Mouse (Mus musculus): Measurements from ENCODE around the gene Rfx4. TPM values are rescaled to one million over a fixed set of nuclear protein-coding genes. Genes with fewer than 3 reads are reported as not detected.

The Rfx4 gene
- polyA plus RNA-seq, 1 experiment from 2014 or later: 62.9 TPM

DNA sequence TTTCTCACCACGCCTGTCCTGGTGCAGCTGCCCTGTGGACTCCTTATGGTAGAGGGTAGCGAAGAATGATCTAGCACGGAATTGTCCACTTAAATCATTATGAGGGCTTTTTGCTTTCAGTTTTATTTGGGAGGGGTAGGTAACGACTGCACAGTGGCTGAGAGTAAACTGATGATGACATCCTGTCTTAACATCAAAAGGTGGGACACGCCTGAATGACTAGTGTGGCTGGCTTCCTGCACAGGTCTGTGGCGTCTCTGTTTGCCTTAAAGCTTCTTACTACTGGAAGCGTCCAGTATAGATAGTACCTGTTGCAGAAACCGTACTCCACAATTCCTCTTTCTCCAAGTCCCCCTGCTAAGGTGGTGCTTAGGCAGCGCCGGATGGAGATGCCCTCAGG lies 12.9 kb downstream of the Rfx4 start:
- ATAC-seq (ENCODE audit: insufficient read depth, low FRiP score, low TSS enrichment): no peak
- H3K27me3 ChIP-seq (ENCODE audit: control insufficient read depth, insufficient read depth, low read length): no peaks in the 10 kb centered on the region
- no peak overlapping the region for H3K9ac ChIP-seq (ENCODE audit: low read length)
- H3K4me3 ChIP-seq (ENCODE audit: low read depth, low read length): no peak overlapping the region
- H3K36me3 ChIP-seq (ENCODE audit: control insufficient read depth, insufficient read depth, low read length): no peaks in the 10 kb centered on the region
- H3K4me2 ChIP-seq (ENCODE audit: low read depth): no peak overlapping the region
- H3K4me1 ChIP-seq (ENCODE audit: control insufficient read depth, insufficient read depth, low read length): peaks cover 4% of the 10 kb centered on the region; the same call in 1 of the 2 replicates
- H3K27ac ChIP-seq (ENCODE audit: low read depth, low read length): no peak overlapping the region
- 84% methylated on average over 10 of the region's 10 CpGs for WGBS
- DNase-seq (ENCODE audit: low spot score): no peak
- H3K9me3 ChIP-seq (ENCODE audit: control insufficient read depth, low read length): no peaks in the 10 kb centered on the region

DNA sequence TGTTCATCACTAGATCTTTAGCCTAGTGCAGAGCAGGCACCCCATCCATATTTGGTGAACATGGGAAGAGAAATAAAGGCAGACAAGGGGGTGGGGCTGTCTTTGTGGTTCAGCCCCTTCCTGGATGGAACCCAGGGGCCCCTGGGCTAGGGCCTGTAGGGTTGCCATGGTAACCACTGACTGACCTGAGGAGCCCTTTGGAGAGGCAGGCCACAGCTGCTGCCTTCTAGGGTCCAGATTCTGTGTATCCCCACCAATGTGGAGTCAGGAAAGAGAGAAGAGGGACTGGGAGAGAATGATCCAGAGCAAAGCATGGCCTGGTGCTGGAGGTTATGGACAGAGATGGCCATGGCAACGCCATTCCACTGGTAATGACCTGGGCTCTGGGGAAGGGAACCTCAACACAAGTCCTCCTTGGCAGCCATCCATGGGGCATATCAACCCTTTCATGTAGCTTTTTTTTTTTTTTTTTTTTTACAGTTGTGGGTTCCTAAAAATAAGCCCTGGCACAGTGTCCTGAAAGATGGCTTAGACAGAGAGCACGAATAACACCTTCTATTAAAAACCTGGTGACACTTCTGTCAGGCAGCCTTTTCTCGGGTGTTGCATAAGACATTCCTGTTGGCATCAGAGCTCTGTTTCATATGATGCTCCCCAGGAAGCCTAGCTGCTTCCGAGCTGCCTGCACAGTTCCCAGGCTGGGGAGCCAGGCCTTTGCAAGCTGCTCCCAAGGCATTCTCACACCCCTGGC lies 16.7 kb downstream of the Rfx4 start:
- H3K4me3 ChIP-seq (ENCODE audit: low read depth, low read length): no peak overlapping the region
- no peaks in the 10 kb centered on the region for H3K9me3 ChIP-seq (ENCODE audit: control insufficient read depth, low read length)
- no peak overlapping the region for H3K27ac ChIP-seq (ENCODE audit: low read depth, low read length)
- H3K4me1 ChIP-seq (ENCODE audit: control insufficient read depth, insufficient read depth, low read length): peaks cover 4% of the 10 kb centered on the region; the same call in 1 of the 2 replicates
- no peaks in the 10 kb centered on the region for H3K27me3 ChIP-seq (ENCODE audit: control insufficient read depth, insufficient read depth, low read length)
- no peak overlapping the region for H3K4me2 ChIP-seq (ENCODE audit: low read depth)
- no peaks in the 10 kb centered on the region for H3K36me3 ChIP-seq (ENCODE audit: control insufficient read depth, insufficient read depth, low read length)
- no peak for DNase-seq (ENCODE audit: low spot score)
- WGBS: 82% methylated on average over 4 of the region's 4 CpGs
- ATAC-seq (ENCODE audit: insufficient read depth, low FRiP score, low TSS enrichment): peak; percentile 43; the same call in 1 of the 2 replicates
- no peak overlapping the region for H3K9ac ChIP-seq (ENCODE audit: low read length)

DNA sequence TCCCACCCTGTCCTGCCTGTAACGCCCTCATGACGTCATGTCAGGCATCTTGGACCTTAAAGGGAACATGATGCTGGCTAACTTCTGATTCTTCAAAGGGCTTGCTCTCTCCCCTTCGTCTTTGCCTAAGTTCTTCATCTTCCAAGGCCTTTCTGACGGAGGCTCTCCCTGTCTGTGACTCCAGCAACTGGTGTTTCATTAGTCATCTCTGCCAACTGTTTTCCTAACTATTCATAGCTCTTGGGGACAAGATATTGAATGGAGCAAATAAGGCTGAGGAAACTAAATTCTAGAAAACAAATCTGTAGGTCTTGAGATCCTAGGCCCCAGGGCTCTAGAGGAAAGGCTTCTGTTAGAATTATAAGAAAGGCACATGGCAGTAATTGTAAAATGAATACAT lies 18.0 kb downstream of the Rfx4 start:
- Histone ChIP-seq H3K27ac (ENCODE audit: low read depth, low read length) (no peak overlapping the region), H3K9me3 (ENCODE audit: control insufficient read depth, low read length) (no peaks in the 10 kb centered on the region), H3K4me3 (ENCODE audit: low read depth, low read length) (no peak overlapping the region), H3K4me2 (ENCODE audit: low read depth) (no peak overlapping the region), H3K27me3 (ENCODE audit: control insufficient read depth, insufficient read depth, low read length) (no peaks in the 10 kb centered on the region), H3K36me3 (ENCODE audit: control insufficient read depth, insufficient read depth, low read length) (no peaks in the 10 kb centered on the region), H3K9ac (ENCODE audit: low read length) (no peak overlapping the region), H3K4me1 (ENCODE audit: control insufficient read depth, insufficient read depth, low read length) (peaks cover 4% of the 10 kb centered on the region; the same call in 1 of the 2 replicates)
- no peak for ATAC-seq (ENCODE audit: insufficient read depth, low FRiP score, low TSS enrichment)
- 93% methylated on average over 4 of the region's 4 CpGs for WGBS
- DNase-seq (ENCODE audit: low spot score): no peak

DNA sequence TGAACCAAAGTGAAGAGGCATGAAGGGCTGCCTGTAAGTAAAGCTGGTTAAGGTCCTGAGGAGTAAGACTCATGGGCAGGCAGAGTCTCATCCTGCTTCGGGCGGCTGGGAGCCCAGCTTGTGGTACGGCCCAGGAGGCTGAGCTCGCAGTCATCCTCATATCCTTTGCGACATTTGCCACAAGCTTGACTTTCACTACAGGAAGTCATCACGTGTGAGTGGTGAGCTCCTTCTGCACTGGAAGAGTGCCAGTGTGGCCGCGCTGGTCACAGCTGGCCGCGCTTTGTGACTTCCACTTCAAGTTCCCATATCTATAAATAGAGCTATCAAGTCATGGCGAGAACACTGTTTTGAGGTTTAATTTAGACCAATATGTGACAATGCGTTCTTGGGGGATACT lies 18.7 kb downstream of the Rfx4 start:
- Histone ChIP-seq H3K4me1 (ENCODE audit: control insufficient read depth, insufficient read depth, low read length) (peaks cover 4% of the 10 kb centered on the region; the same call in 1 of the 2 replicates), H3K9me3 (ENCODE audit: control insufficient read depth, low read length) (no peaks in the 10 kb centered on the region), H3K27ac (ENCODE audit: low read depth, low read length) (no peak overlapping the region), H3K4me2 (ENCODE audit: low read depth) (no peak overlapping the region), H3K9ac (ENCODE audit: low read length) (no peak overlapping the region), H3K36me3 (ENCODE audit: control insufficient read depth, insufficient read depth, low read length) (no peaks in the 10 kb centered on the region), H3K4me3 (ENCODE audit: low read depth, low read length) (no peak overlapping the region), H3K27me3 (ENCODE audit: control insufficient read depth, insufficient read depth, low read length) (no peaks in the 10 kb centered on the region)
- WGBS: 91% methylated on average over 12 of the region's 12 CpGs
- no peak for ATAC-seq (ENCODE audit: insufficient read depth, low FRiP score, low TSS enrichment)
- no peak for DNase-seq (ENCODE audit: low spot score)

DNA sequence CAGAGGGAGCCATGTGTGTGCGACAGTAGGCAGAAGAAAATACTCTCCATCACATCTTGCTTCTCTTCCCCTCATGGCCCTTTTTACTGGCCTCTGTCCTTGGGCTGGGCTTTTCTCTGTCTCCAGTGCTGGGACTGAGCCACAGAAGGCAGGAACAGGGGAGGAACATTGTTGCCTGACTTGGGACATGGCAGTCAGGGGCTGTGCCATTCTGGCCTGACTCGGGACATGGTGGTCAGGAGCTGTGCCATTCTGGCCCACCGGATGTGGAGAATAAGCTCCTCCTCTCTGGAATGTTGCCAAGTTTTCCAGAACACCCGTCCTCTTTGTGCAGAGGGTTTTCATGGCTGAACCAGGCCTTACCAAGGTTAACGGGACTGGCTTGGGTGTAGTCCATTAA lies 21.2 kb downstream of the Rfx4 start:
- Histone ChIP-seq H3K4me1 (ENCODE audit: control insufficient read depth, insufficient read depth, low read length) (peaks cover 3% of the 10 kb centered on the region; the same call in 1 of the 2 replicates), H3K27me3 (ENCODE audit: control insufficient read depth, insufficient read depth, low read length) (no peaks in the 10 kb centered on the region), H3K9ac (ENCODE audit: low read length) (no peak overlapping the region), H3K36me3 (ENCODE audit: control insufficient read depth, insufficient read depth, low read length) (no peaks in the 10 kb centered on the region), H3K27ac (ENCODE audit: low read depth, low read length) (no peak overlapping the region), H3K4me2 (ENCODE audit: low read depth) (no peak overlapping the region), H3K4me3 (ENCODE audit: low read depth, low read length) (no peak overlapping the region), H3K9me3 (ENCODE audit: control insufficient read depth, low read length) (no peaks in the 10 kb centered on the region)
- DNase-seq (ENCODE audit: low spot score) (no peak), ATAC-seq (ENCODE audit: insufficient read depth, low FRiP score, low TSS enrichment) (no peak)
- WGBS: 79% methylated on average over 5 of the region's 5 CpGs

DNA sequence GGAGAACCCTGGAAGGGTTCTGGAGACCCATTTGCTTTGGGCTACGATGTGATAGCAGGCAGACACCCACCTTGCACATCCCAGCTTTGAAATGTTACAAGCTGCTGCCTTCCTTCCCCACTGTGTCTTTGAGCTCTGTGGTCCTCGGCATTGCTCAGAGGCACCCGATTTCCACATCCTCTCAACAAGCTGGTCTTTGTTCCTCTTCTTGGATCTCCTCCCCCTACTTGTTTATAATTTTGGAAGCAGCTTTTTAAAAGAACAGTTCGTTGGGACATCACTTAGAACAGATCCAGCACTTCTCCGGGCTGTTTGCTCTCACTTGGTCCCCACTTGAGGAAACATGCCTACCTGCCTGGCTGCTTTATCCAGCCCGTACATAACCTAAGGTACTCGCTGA lies 22.1 kb downstream of the Rfx4 start:
- 86% methylated on average over 7 of the region's 7 CpGs for WGBS
- no peak overlapping the region for H3K9ac ChIP-seq (ENCODE audit: low read length)
- no peak overlapping the region for H3K4me2 ChIP-seq (ENCODE audit: low read depth)
- ATAC-seq (ENCODE audit: insufficient read depth, low FRiP score, low TSS enrichment): no peak
- H3K36me3 ChIP-seq (ENCODE audit: control insufficient read depth, insufficient read depth, low read length): no peaks in the 10 kb centered on the region
- DNase-seq (ENCODE audit: low spot score): no peak
- no peak overlapping the region for H3K27ac ChIP-seq (ENCODE audit: low read depth, low read length)
- H3K27me3 ChIP-seq (ENCODE audit: control insufficient read depth, insufficient read depth, low read length): no peaks in the 10 kb centered on the region
- no peak overlapping the region for H3K4me3 ChIP-seq (ENCODE audit: low read depth, low read length)
- no peaks in the 10 kb centered on the region for H3K4me1 ChIP-seq (ENCODE audit: control insufficient read depth, insufficient read depth, low read length)
- no peaks in the 10 kb centered on the region for H3K9me3 ChIP-seq (ENCODE audit: control insufficient read depth, low read length)

DNA sequence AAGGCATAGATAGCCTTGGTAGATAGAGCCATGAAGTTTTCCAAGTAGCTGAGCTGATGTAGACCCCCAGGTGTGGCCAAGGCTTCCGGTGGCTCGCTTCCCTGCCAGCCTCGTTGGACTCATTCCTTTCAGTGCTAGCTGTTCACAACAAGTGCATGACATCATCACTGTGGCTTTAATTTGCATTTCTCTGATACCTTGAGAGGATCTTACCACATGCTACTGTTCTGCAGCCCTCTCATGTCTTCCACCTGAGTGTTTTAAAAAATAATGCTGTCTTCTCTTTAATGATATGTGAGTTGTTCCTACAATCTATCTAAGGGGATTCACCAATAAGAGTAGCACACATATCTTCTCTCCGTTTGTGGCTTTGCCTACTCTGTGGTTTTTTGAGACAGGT lies 25.0 kb downstream of the Rfx4 start:
- no peaks in the 10 kb centered on the region for H3K9me3 ChIP-seq (ENCODE audit: control insufficient read depth, low read length)
- H3K9ac ChIP-seq (ENCODE audit: low read length): no peak overlapping the region
- H3K4me3 ChIP-seq (ENCODE audit: low read depth, low read length): no peak overlapping the region
- ATAC-seq (ENCODE audit: insufficient read depth, low FRiP score, low TSS enrichment) (no peak), DNase-seq (ENCODE audit: low spot score) (no peak)
- H3K27me3 ChIP-seq (ENCODE audit: control insufficient read depth, insufficient read depth, low read length): no peaks in the 10 kb centered on the region
- no peaks in the 10 kb centered on the region for H3K36me3 ChIP-seq (ENCODE audit: control insufficient read depth, insufficient read depth, low read length)
- H3K4me2 ChIP-seq (ENCODE audit: low read depth): no peak overlapping the region
- WGBS: 82% methylated on average over 4 of the region's 4 CpGs
- H3K27ac ChIP-seq (ENCODE audit: low read depth, low read length): no peak overlapping the region
- no peaks in the 10 kb centered on the region for H3K4me1 ChIP-seq (ENCODE audit: control insufficient read depth, insufficient read depth, low read length)

DNA sequence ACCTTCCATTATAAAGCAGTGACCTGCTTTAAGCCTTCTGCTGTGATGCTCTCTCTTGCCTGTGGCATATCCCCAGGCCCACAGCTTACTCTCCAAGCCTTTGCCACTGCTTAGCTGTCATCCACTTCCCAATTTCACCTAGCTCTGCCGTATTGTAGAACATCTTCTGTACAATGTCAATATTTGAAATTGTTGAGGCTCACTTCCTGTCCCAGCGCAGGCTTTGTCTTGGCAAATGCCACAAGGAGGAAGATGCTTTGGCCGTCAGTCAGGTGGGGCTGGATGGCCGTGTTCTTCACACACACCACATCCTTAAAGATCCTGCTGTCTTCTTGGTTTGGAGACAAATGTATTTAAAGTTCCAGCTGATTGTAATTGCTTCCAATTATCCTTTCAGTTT lies 29.5 kb downstream of the Rfx4 start:
- Histone ChIP-seq H3K27ac (ENCODE audit: low read depth, low read length) (no peak overlapping the region), H3K4me2 (ENCODE audit: low read depth) (no peak overlapping the region), H3K4me1 (ENCODE audit: control insufficient read depth, insufficient read depth, low read length) (no peaks in the 10 kb centered on the region), H3K9ac (ENCODE audit: low read length) (no peak overlapping the region), H3K36me3 (ENCODE audit: control insufficient read depth, insufficient read depth, low read length) (no peaks in the 10 kb centered on the region), H3K9me3 (ENCODE audit: control insufficient read depth, low read length) (no peaks in the 10 kb centered on the region), H3K27me3 (ENCODE audit: control insufficient read depth, insufficient read depth, low read length) (no peaks in the 10 kb centered on the region), H3K4me3 (ENCODE audit: low read depth, low read length) (no peak overlapping the region)
- 86% methylated on average over 4 of the region's 4 CpGs for WGBS
- ATAC-seq (ENCODE audit: insufficient read depth, low FRiP score, low TSS enrichment): no peak
- DNase-seq (ENCODE audit: low spot score): no peak

DNA sequence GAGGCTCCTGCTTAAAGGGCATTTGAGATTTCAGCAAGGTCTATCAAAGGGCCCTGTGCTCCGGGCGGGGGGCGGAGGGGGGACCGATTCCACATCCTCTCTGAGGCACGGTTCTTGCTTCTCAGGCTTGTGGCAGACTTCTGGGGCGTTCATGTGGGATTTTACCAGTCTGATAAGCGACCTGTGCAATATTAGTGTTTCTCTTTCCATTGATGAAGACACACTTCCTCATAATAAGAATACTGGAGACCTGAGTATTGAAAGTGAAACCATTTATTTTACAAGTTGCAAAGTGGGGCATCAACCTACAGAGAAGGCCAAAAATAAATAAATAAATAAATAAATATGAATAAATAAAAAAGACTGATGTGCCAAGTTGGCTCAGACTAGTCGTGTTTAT lies 34.5 kb downstream of the Rfx4 start:
- no peak for ATAC-seq (ENCODE audit: insufficient read depth, low FRiP score, low TSS enrichment)
- no peak overlapping the region for H3K27ac ChIP-seq (ENCODE audit: low read depth, low read length)
- no peak overlapping the region for H3K4me3 ChIP-seq (ENCODE audit: low read depth, low read length)
- WGBS: 92% methylated on average over 8 of the region's 8 CpGs
- H3K27me3 ChIP-seq (ENCODE audit: control insufficient read depth, insufficient read depth, low read length): no peaks in the 10 kb centered on the region
- peaks cover 3% of the 10 kb centered on the region; the same call in 1 of the 2 replicates for H3K4me1 ChIP-seq (ENCODE audit: control insufficient read depth, insufficient read depth, low read length)
- H3K36me3 ChIP-seq (ENCODE audit: control insufficient read depth, insufficient read depth, low read length): no peaks in the 10 kb centered on the region
- no peak overlapping the region for H3K9ac ChIP-seq (ENCODE audit: low read length)
- DNase-seq (ENCODE audit: low spot score): no peak
- H3K4me2 ChIP-seq (ENCODE audit: low read depth): no peak overlapping the region
- no peaks in the 10 kb centered on the region for H3K9me3 ChIP-seq (ENCODE audit: control insufficient read depth, low read length)
